Mouse (Mus musculus) cortical plate, adult 2 months (tissue): ENCODE results near the gene Trappc2l.

ENCODE experiments used
- CTCF ChIP-seq: fragments of 200-500 bp; IDR thresholded peaks from 2 replicates; pipeline ENCODE4 v1.5.1; 2011; ENCODE audit warnings: mild to moderate bottlenecking, control low read depth, low read length; ENCODE audit not compliant: insufficient read depth; ENCODE audit errors: extremely low read depth
- POLR2A ChIP-seq: fragments of 200-500 bp; IDR thresholded peaks from 2 replicates; pipeline ENCODE4 v1.6.1; 2011; ENCODE audit warnings: mild to moderate bottlenecking, low read length, control low read depth; ENCODE audit not compliant: insufficient read depth; ENCODE audit errors: extremely low read depth

DNA sequence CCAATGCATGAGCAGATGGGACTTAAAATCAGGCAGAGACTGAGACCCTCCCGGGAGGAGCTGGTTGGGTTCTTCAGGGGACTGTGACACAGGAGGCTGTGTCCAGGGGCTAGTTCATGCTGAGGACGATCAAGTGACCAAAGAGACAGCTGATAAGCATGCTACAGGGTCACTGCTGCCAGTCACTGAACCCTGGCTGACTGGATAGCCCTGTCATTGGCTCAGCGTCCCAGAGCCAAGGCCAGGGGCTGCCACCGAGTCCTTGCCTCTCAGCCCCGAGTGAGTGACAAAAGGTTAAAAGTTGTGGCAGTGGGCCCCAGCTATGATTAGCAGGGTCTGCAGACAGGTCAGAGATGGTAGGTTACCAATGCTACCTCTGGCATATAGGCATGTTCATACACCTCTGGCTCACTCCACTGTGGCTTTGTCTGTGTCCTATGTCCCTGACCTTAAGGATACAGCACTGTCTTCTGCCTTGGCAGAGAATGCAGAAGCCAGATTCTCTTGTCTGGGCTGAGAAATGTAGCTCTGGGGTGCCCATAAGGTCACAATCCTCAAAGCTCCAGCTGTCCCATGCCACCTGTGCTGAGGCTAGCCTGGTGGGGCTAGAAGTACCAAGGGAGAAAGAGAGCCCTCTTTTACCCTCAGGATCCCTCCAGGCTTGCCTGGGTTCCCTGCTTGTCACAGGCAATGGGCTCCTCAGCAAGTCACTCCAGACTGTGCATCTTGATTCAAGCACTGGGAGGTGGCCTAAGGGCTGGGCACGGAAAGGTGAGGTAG is 32.9 kb downstream of the Trappc2l start:
- TF ChIP-seq CTCF (no peak), POLR2A (no peak)
